Mouse (Mus musculus): ENCODE data around the gene Coil. TPM values are rescaled to one million over a fixed set of nuclear protein-coding genes. Genes with fewer than 3 reads are reported as not detected.

Gene Coil
- total RNA-seq, 1 experiment: 37.8 TPM

- H3K9ac ChIP-seq (ENCODE audit: insufficient read depth, low read depth, low read length, poor library complexity, severe bottlenecking): peak overlapping the region; percentile 52; the same call in 1 of the 2 replicates
- no peak for DNase-seq (ENCODE audit: low read depth, low spot score)
- TF ChIP-seq HCFC1 (IDR thresholded peaks at IDR 0.05; ENCODE audit: borderline replicate concordance, insufficient read depth, low read length) (no peak), MAFK (IDR thresholded peaks at IDR 0.05; ENCODE audit: insufficient read depth, low read depth, low read length) (no peak), ZNF384 (IDR thresholded peaks at IDR 0.05; ENCODE audit: low read depth, low read length) (peak; percentile 66; the same call in 1 of the 2 replicates)
- peaks cover 15 to 37% of the 10 kb centered on the region in 2 experiments for H3K4me1 ChIP-seq (ENCODE audit: control insufficient read depth in 2 of 2, insufficient read depth in 2 of 2, low read length in 2 of 2, poor library complexity in 1 of 2)
- H3K36me3 ChIP-seq (ENCODE audit: control insufficient read depth, insufficient read depth, low read length, poor library complexity, severe bottlenecking): peaks cover 49% of the 10 kb centered on the region
- H3K9me3 ChIP-seq (ENCODE audit: control insufficient read depth, insufficient read depth, low read depth, low read length): no peaks in the 10 kb centered on the region
- no peak overlapping the region for H3K4me3 ChIP-seq (ENCODE audit: insufficient read depth in 1 of 2, low read depth in 1 of 2, low read length in 2 of 2, poor library complexity in 1 of 2, severe bottlenecking in 1 of 2)
- peak overlapping the region; percentile 62 for H3K27ac ChIP-seq (ENCODE audit: insufficient read depth, low read depth, low read length, poor library complexity, severe bottlenecking)
- in situ Hi-C loops (cut with MboI; ENCODE audit: low sequenced_read_pairs in 2 of 2, unreplicated experiment in 2 of 2): no loop called here
Observed at GRCm38 (mm10) chr11:88934089-88935000, 35.7 kb upstream of the Coil start.

- Histone ChIP-seq H3K4me3 (ENCODE audit: insufficient read depth in 1 of 2, low read depth in 1 of 2, low read length in 2 of 2, poor library complexity in 1 of 2, severe bottlenecking in 1 of 2) (no peak overlapping the region), H3K27ac (ENCODE audit: insufficient read depth, low read depth, low read length, poor library complexity, severe bottlenecking) (peak overlapping the region; percentile 72), H3K9me3 (ENCODE audit: control insufficient read depth, insufficient read depth, low read depth, low read length) (no peaks in the 10 kb centered on the region), H3K9ac (ENCODE audit: insufficient read depth, low read depth, low read length, poor library complexity, severe bottlenecking) (peak overlapping the region; percentile 7; the same call in 1 of the 2 replicates), H3K4me1 (ENCODE audit: control insufficient read depth in 2 of 2, insufficient read depth in 2 of 2, low read length in 2 of 2, poor library complexity in 1 of 2) (peaks cover 7 to 28% of the 10 kb centered on the region in 2 experiments), H3K36me3 (ENCODE audit: control insufficient read depth, insufficient read depth, low read length, poor library complexity, severe bottlenecking) (peaks cover 49% of the 10 kb centered on the region)
- DNase-seq (ENCODE audit: low read depth, low spot score): no peak
- TF ChIP-seq MAFK (IDR thresholded peaks at IDR 0.05; ENCODE audit: insufficient read depth, low read depth, low read length) (peak; percentile 72; the same call in 1 of the 2 replicates), ZNF384 (IDR thresholded peaks at IDR 0.05; ENCODE audit: low read depth, low read length) (no peak)
- in situ Hi-C loops (cut with MboI; ENCODE audit: low sequenced_read_pairs in 2 of 2, unreplicated experiment in 2 of 2): no loop called here
Observed at GRCm38 (mm10) chr11:88937886-88938285, 32.2 kb upstream of the Coil start.

- Histone ChIP-seq H3K4me3 (ENCODE audit: insufficient read depth in 1 of 2, low read depth in 1 of 2, low read length in 2 of 2, poor library complexity in 1 of 2, severe bottlenecking in 1 of 2) (no peak overlapping the region), H3K27ac (ENCODE audit: insufficient read depth, low read depth, low read length, poor library complexity, severe bottlenecking) (no peak overlapping the region), H3K9ac (ENCODE audit: insufficient read depth, low read depth, low read length, poor library complexity, severe bottlenecking) (no peak overlapping the region), H3K4me1 (ENCODE audit: control insufficient read depth in 2 of 2, insufficient read depth in 2 of 2, low read length in 2 of 2, poor library complexity in 1 of 2) (peaks cover 4 to 26% of the 10 kb centered on the region in 2 experiments; a peak in 3 of 4 replicates), H3K9me3 (ENCODE audit: control insufficient read depth, insufficient read depth, low read depth, low read length) (no peaks in the 10 kb centered on the region), H3K36me3 (ENCODE audit: control insufficient read depth, insufficient read depth, low read length, poor library complexity, severe bottlenecking) (peaks cover 45% of the 10 kb centered on the region)
- in situ Hi-C loops (cut with MboI; ENCODE audit: low sequenced_read_pairs in 2 of 2, unreplicated experiment in 2 of 2): no loop called here
- TF ChIP-seq ZNF384 (IDR thresholded peaks at IDR 0.05; ENCODE audit: low read depth, low read length): no peak
- TF ChIP-seq MAFK (IDR thresholded peaks at IDR 0.05; ENCODE audit: insufficient read depth, low read depth, low read length): no peak
- TF ChIP-seq ZC3H11A (IDR thresholded peaks at IDR 0.05; ENCODE audit: borderline replicate concordance, low read depth, low read length): no peak
- no peak for TF ChIP-seq HCFC1 (IDR thresholded peaks at IDR 0.05; ENCODE audit: borderline replicate concordance, insufficient read depth, low read length)
- no peak for TF ChIP-seq CHD2 (IDR thresholded peaks at IDR 0.05; ENCODE audit: low read depth, low read length)
- no peak for DNase-seq (ENCODE audit: low read depth, low spot score)
Observed at GRCm38 (mm10) chr11:88938770-88939169, 31.3 kb upstream of the Coil start.

- peaks cover 44% of the 10 kb centered on the region for H3K36me3 ChIP-seq (ENCODE audit: control insufficient read depth, insufficient read depth, low read length, poor library complexity, severe bottlenecking)
- peak overlapping the region; percentile 36; the same call in 1 of the 2 replicates for H3K27ac ChIP-seq (ENCODE audit: insufficient read depth, low read depth, low read length, poor library complexity, severe bottlenecking)
- in situ Hi-C loops (cut with MboI; ENCODE audit: low sequenced_read_pairs in 2 of 2, unreplicated experiment in 2 of 2): no loop called here
Observed at GRCm38 (mm10) chr11:88939634-88940033, 30.4 kb upstream of the Coil start.

More at GRCm38 (mm10) chr11:88939634-88940033, 30.4 kb upstream of the Coil start:
- TF ChIP-seq CHD2 (IDR thresholded peaks at IDR 0.05; ENCODE audit: low read depth, low read length) (no peak), ZC3H11A (IDR thresholded peaks at IDR 0.05; ENCODE audit: borderline replicate concordance, low read depth, low read length) (no peak), ZNF384 (IDR thresholded peaks at IDR 0.05; ENCODE audit: low read depth, low read length) (no peak), MAFK (IDR thresholded peaks at IDR 0.05; ENCODE audit: insufficient read depth, low read depth, low read length) (no peak), HCFC1 (IDR thresholded peaks at IDR 0.05; ENCODE audit: borderline replicate concordance, insufficient read depth, low read length) (no peak)
- no peak overlapping the region for H3K9ac ChIP-seq (ENCODE audit: insufficient read depth, low read depth, low read length, poor library complexity, severe bottlenecking)
- DNase-seq (ENCODE audit: low read depth, low spot score): no peak
- peaks cover 4 to 21% of the 10 kb centered on the region in 2 experiments; a peak in 3 of 4 replicates for H3K4me1 ChIP-seq (ENCODE audit: control insufficient read depth in 2 of 2, insufficient read depth in 2 of 2, low read length in 2 of 2, poor library complexity in 1 of 2)
- H3K4me3 ChIP-seq (ENCODE audit: insufficient read depth in 1 of 2, low read depth in 1 of 2, low read length in 2 of 2, poor library complexity in 1 of 2, severe bottlenecking in 1 of 2): no peak overlapping the region
- no peaks in the 10 kb centered on the region for H3K9me3 ChIP-seq (ENCODE audit: control insufficient read depth, insufficient read depth, low read depth, low read length)
